Comparison of ENCODE assay signal across 8 mouse cellular contexts in the genomic region with DNA sequence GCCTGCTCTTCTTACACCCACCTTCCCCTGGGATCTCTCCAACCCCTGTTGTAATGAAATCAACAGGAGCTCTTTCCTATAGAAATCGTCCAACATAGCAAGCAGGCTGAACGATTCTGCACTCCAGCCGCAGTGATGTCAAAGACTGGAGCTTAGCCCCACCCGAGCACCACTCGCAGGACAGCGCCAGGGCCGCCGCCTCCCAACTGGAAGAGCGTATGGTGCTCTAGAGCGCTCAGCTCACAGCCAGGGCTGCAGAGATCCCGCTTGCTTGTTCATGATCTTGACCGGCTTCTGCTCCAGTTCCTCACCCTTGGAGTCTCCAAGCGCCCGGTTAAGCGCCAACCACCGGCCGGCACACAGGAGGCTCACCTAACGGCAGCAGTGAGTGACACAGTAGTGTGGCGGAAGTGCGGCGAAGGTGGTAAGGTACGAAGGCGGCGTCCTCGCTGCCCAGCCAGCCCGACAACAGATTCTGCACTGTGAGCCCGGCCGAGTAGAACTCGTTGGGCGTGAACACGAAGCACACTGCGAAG. TPM values are rescaled to one million over a fixed set of nuclear protein-coding genes. Genes with fewer than 3 reads are reported as not detected.
DNase-seq lines count a peak whose midpoint lies in the region; ATAC-seq and TF ChIP-seq lines count a peak whose summit lies in the region.

No protein-coding gene starts in this region.

- peaks cover 15% of the 10 kb centered on the region for H3K36me3 ChIP-seq in heart, embryonic 11.5 days (ENCODE audit: control insufficient read depth, insufficient read depth, low read length)
- peaks cover 8% of the 10 kb centered on the region for H3K36me3 ChIP-seq in ES-Bruce4 (ENCODE audit: control insufficient read depth, insufficient read depth, low read length, poor library complexity, severe bottlenecking)
- H3K36me3 ChIP-seq in erythroblast, embryonic 14.5 days (ENCODE audit: control insufficient read depth) = peaks cover 73% of the 10 kb centered on the region
- peaks cover 34% of the 10 kb centered on the region for H3K36me3 ChIP-seq in limb, embryonic 15.5 days
- peaks cover 14% of the 10 kb centered on the region for H3K36me3 ChIP-seq in neural tube, embryonic 15.5 days

- TF ChIP-seq CTCF in ES-Bruce4 (IDR thresholded peaks at IDR 0.05; ENCODE audit: low read depth, low read length) = no peak

- ATAC-seq in heart, embryonic 11.5 days (replicated peaks; ENCODE audit: insufficient number of reproducible peaks, low FRiP score, low TSS enrichment) = peak; percentile 24; the same call in 1 of the 2 replicates
- peak; percentile 15; the same call in 1 of the 2 replicates for ATAC-seq in limb, embryonic 15.5 days (ENCODE audit: insufficient number of reproducible peaks, low FRiP score, low TSS enrichment, low read depth)
- ATAC-seq in neural tube, embryonic 15.5 days (ENCODE audit: low FRiP score) = peak; percentile 0; the same call in 1 of the 2 replicates

- no peaks in the 10 kb centered on the region for H3K27me3 ChIP-seq in heart, embryonic 11.5 days (ENCODE audit: control insufficient read depth, insufficient read depth, low read length)
- H3K27me3 ChIP-seq in ES-Bruce4 (ENCODE audit: control insufficient read depth, insufficient read depth, low read length, poor library complexity, severe bottlenecking) = no peaks in the 10 kb centered on the region
- H3K27me3 ChIP-seq in erythroblast, embryonic 14.5 days (ENCODE audit: control insufficient read depth) = no peaks in the 10 kb centered on the region
- H3K27me3 ChIP-seq in limb, embryonic 15.5 days = no peaks in the 10 kb centered on the region
- H3K27me3 ChIP-seq in neural tube, embryonic 15.5 days (replicated peaks) = no peaks in the 10 kb centered on the region

- no peak for TF ChIP-seq EP300 in ES-Bruce4 (IDR thresholded peaks at IDR 0.05; ENCODE audit: insufficient read depth, low read depth, low read length)

- peak overlapping the region; percentile 54 for H3K4me3 ChIP-seq in heart, embryonic 11.5 days (ENCODE audit: low read depth, low read length)
- peak overlapping the region; percentile 97 for H3K4me3 ChIP-seq in ES-Bruce4 (ENCODE audit: low read depth, low read length)
- H3K4me3 ChIP-seq in erythroblast, embryonic 14.5 days (replicated peaks) = peak overlapping the region; percentile 87
- peak overlapping the region; percentile 71 for H3K4me3 ChIP-seq in limb, embryonic 15.5 days
- H3K4me3 ChIP-seq in neural tube, embryonic 15.5 days (replicated peaks) = peak overlapping the region; percentile 82

- WGBS in heart, embryonic 11.5 days (ENCODE audit: insufficient replicate concordance) = under 1% methylated on average over 32 of the region's 32 CpGs
- WGBS in limb, embryonic 15.5 days = under 1% methylated on average over 32 of the region's 32 CpGs
- under 1% methylated on average over 32 of the region's 32 CpGs for WGBS in neural tube, embryonic 15.5 days

- TF ChIP-seq POLR2A in ES-Bruce4 (IDR thresholded peaks at IDR 0.05; ENCODE audit: insufficient read depth, low read length) = no peak

- peak overlapping the region; percentile 82 for H3K9ac ChIP-seq in heart, embryonic 11.5 days (ENCODE audit: low read depth, low read length)
- peak overlapping the region; percentile 87 for H3K9ac ChIP-seq in ES-Bruce4 (ENCODE audit: low read depth, poor library complexity, severe bottlenecking)
- H3K9ac ChIP-seq in limb, embryonic 15.5 days = peak overlapping the region; percentile 56
- peak overlapping the region; percentile 75 for H3K9ac ChIP-seq in neural tube, embryonic 15.5 days (replicated peaks)

- H3K4me2 ChIP-seq in heart, embryonic 11.5 days = peak overlapping the region; percentile 67
- H3K4me2 ChIP-seq in limb, embryonic 15.5 days = peak overlapping the region; percentile 84
- H3K4me2 ChIP-seq in neural tube, embryonic 15.5 days = peak overlapping the region; percentile 93

- H3K4me1 ChIP-seq in heart, embryonic 11.5 days (ENCODE audit: control insufficient read depth, insufficient read depth, low read length) = peaks cover 18% of the 10 kb centered on the region
- no peaks in the 10 kb centered on the region for H3K4me1 ChIP-seq in ES-Bruce4 (ENCODE audit: control insufficient read depth, insufficient read depth, low read length)
- peaks cover 75% of the 10 kb centered on the region for H3K4me1 ChIP-seq in erythroblast, embryonic 14.5 days (ENCODE audit: control insufficient read depth)
- H3K4me1 ChIP-seq in limb, embryonic 15.5 days = peaks cover 41% of the 10 kb centered on the region
- H3K4me1 ChIP-seq in neural tube, embryonic 15.5 days = peaks cover 46% of the 10 kb centered on the region

- peak overlapping the region; percentile 95 for H3K27ac ChIP-seq in heart, embryonic 11.5 days (ENCODE audit: low read depth, low read length)
- no peak overlapping the region for H3K27ac ChIP-seq in ES-Bruce4 (ENCODE audit: insufficient read depth, low read length)
- peak overlapping the region; percentile 97 for H3K27ac ChIP-seq in limb, embryonic 15.5 days
- H3K27ac ChIP-seq in neural tube, embryonic 15.5 days (replicated peaks) = peak overlapping the region; percentile 99

- no peak for DNase-seq in heart, adult 11 months
- no peak for DNase-seq in layer of hippocampus, adult 9-10 months (ENCODE audit: low spot score)
- DNase-seq in kidney, postnatal 14 days = no peak

- no peaks in the 10 kb centered on the region for H3K9me3 ChIP-seq in heart, embryonic 11.5 days (replicated peaks; ENCODE audit: control insufficient read depth, low read length)
- no peaks in the 10 kb centered on the region for H3K9me3 ChIP-seq in ES-Bruce4 (replicated peaks; ENCODE audit: control insufficient read depth, insufficient read depth, low read length, poor library complexity, severe bottlenecking)
- H3K9me3 ChIP-seq in erythroblast, embryonic 14.5 days (ENCODE audit: control insufficient read depth, low read length) = no peaks in the 10 kb centered on the region
- H3K9me3 ChIP-seq in limb, embryonic 15.5 days = no peaks in the 10 kb centered on the region
- H3K9me3 ChIP-seq in neural tube, embryonic 15.5 days (replicated peaks) = no peaks in the 10 kb centered on the region

RNA-seq across cellular contexts. Expression of a gene that starts 0.6 kb away (rescaled TPM):
- 171 and 186 TPM in 2 replicates for polyA plus RNA-seq in heart, embryonic 11.5 days (2014; fragmentation: Nextera tagmentation; extraction: Ambion mirVana)
- 162 and 185 TPM in 2 replicates for polyA plus RNA-seq in ES-Bruce4 (2011; ENCODE audit: insufficient read depth, insufficient read length, low read depth, missing spikeins)
- 9.4 and 11.6 TPM in 2 replicates for polyA plus RNA-seq in erythroblast, embryonic 14.5 days (2012)
- polyA plus RNA-seq in limb, embryonic 15.5 days (2015; fragmentation: Nextera tagmentation; extraction: Ambion mirVana) = 150 and 151 TPM in 2 replicates
- polyA plus RNA-seq in neural tube, embryonic 15.5 days (2015; fragmentation: Nextera tagmentation; extraction: Ambion mirVana) = 27.5 and 61.7 TPM in 2 replicates

RNA-seq across cellular contexts. Expression of a gene that starts 0.9 kb away (rescaled TPM):
- 41.5 and 42.3 TPM in 2 replicates for polyA plus RNA-seq in heart, embryonic 11.5 days (2014; fragmentation: Nextera tagmentation; extraction: Ambion mirVana)
- 7.3 and 9.5 TPM in 2 replicates for polyA plus RNA-seq in ES-Bruce4 (2011; ENCODE audit: insufficient read depth, insufficient read length, low read depth, missing spikeins)
- polyA plus RNA-seq in erythroblast, embryonic 14.5 days (2012) = 1.2 and 2.2 TPM in 2 replicates
- 45.8 and 49.7 TPM in 2 replicates for polyA plus RNA-seq in limb, embryonic 15.5 days (2015; fragmentation: Nextera tagmentation; extraction: Ambion mirVana)
- polyA plus RNA-seq in neural tube, embryonic 15.5 days (2015; fragmentation: Nextera tagmentation; extraction: Ambion mirVana) = 27.7 and 29.7 TPM in 2 replicates

RNA-seq across cellular contexts. Expression of a gene that starts 4.9 kb away (rescaled TPM):
- polyA plus RNA-seq in heart, embryonic 11.5 days (2014; fragmentation: Nextera tagmentation; extraction: Ambion mirVana) = 162 and 166 TPM in 2 replicates
- 109 and 121 TPM in 2 replicates for polyA plus RNA-seq in ES-Bruce4 (2011; ENCODE audit: insufficient read depth, insufficient read length, low read depth, missing spikeins)
- polyA plus RNA-seq in erythroblast, embryonic 14.5 days (2012) = 70.9 and 94.3 TPM in 2 replicates
- polyA plus RNA-seq in limb, embryonic 15.5 days (2015; fragmentation: Nextera tagmentation; extraction: Ambion mirVana) = 204 and 206 TPM in 2 replicates
- polyA plus RNA-seq in neural tube, embryonic 15.5 days (2015; fragmentation: Nextera tagmentation; extraction: Ambion mirVana) = 120 and 157 TPM in 2 replicates

RNA-seq across cellular contexts. Expression of a gene that starts 27.6 kb away (rescaled TPM):
- polyA plus RNA-seq in heart, embryonic 11.5 days (2014; fragmentation: Nextera tagmentation; extraction: Ambion mirVana) = 1.5 and 2.0 TPM in 2 replicates
- polyA plus RNA-seq in ES-Bruce4 (2011; ENCODE audit: insufficient read depth, insufficient read length, low read depth, missing spikeins) = 0.38 TPM in 1 of 2 replicates, not detected in the other
- polyA plus RNA-seq in erythroblast, embryonic 14.5 days (2012) = not detected in 2 replicates
- 0.29 and 0.35 TPM in 2 replicates for polyA plus RNA-seq in limb, embryonic 15.5 days (2015; fragmentation: Nextera tagmentation; extraction: Ambion mirVana)
- polyA plus RNA-seq in neural tube, embryonic 15.5 days (2015; fragmentation: Nextera tagmentation; extraction: Ambion mirVana) = 0.59 and 0.83 TPM in 2 replicates

RNA-seq across cellular contexts. Expression of a gene that starts 27.9 kb away (rescaled TPM):
- 56.6 and 59.5 TPM in 2 replicates for polyA plus RNA-seq in heart, embryonic 11.5 days (2014; fragmentation: Nextera tagmentation; extraction: Ambion mirVana)
- polyA plus RNA-seq in ES-Bruce4 (2011; ENCODE audit: insufficient read depth, insufficient read length, low read depth, missing spikeins) = 26.8 and 29.7 TPM in 2 replicates
- 5.3 and 5.7 TPM in 2 replicates for polyA plus RNA-seq in erythroblast, embryonic 14.5 days (2012)
- 62.5 and 69.1 TPM in 2 replicates for polyA plus RNA-seq in limb, embryonic 15.5 days (2015; fragmentation: Nextera tagmentation; extraction: Ambion mirVana)
- polyA plus RNA-seq in neural tube, embryonic 15.5 days (2015; fragmentation: Nextera tagmentation; extraction: Ambion mirVana) = 25.5 and 31.9 TPM in 2 replicates
